Mouse (Mus musculus) ZHBTc4 (cell line): ENCODE results near the gene Gm20388.
A peak's percentile ranks its signal among the peaks of the same experiment; 100 is the strongest.
"Not testable (repeated sequence)": the region's sequence is repeated elsewhere in the genome, so short reads cannot be mapped to it uniquely, and the experiment has no call there.

Experiments
- DNase-seq: peaks from one replicate; pipeline ENCODE4 v3.0.0-alpha.2; 2011; ENCODE audit warnings: low read depth, low spot score

Gene Gm20388

DNA sequence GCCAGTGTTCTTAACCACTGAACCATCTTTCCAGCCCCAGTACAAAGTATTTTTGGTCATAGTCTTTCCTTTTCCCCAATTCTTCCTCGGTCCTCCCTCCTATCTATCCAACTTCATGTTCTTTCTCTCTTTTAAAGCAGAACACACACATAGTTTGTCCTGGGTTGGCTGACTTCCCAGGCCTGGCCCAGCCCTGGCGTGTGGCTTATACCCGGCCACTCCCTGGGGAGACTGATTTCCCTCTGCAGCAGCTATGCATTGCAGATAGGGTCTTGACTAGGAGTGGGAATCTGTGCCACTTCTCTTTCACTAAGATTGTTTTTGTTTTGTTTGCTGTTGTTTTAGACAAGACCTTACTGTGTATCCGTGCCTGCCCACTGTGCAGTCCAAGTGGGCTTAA lies 3160.5 kb downstream of the Gm20388 start:
- no peak for DNase-seq

DNA sequence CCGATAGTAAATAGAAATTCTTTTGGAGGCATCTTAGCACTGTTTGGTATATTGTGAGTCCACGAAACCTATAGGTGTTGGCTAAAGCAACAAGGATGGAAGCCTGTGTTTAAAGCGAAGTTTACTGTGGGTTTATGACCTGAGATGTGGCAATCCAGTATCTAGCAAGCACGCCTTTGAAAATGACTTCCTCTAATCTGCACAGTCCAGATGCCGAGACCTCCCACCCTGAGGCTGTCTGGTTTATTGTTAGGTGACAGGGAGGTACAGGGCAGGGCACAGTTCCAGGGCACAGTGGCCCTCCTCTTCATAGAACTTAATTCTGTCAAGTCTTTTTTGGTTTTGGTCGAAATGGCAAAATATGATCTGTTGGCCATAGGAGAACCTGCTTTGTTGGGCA lies 3166.6 kb downstream of the Gm20388 start:
- DNase-seq, result no peak

DNA sequence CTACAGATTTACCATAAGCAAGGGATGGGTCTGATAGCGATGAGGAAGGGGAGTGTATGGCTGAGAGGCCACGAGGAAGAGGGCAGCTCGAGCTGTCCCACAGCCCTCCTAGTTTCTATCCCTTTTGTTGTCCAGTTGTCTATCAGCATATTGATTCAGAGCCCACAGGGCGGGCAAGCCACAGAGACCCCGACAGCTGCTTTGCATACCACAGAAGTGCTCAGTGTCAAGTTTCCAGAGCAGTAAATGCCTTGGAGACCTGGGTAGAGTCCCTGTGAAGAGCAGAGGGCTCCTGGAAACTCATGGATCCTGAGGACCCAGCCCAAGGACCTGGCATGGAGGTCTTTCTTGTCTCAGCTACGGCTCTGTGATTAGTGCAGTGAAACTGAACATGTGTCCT lies 3172.4 kb downstream of the Gm20388 start:
- no peak for DNase-seq

DNA sequence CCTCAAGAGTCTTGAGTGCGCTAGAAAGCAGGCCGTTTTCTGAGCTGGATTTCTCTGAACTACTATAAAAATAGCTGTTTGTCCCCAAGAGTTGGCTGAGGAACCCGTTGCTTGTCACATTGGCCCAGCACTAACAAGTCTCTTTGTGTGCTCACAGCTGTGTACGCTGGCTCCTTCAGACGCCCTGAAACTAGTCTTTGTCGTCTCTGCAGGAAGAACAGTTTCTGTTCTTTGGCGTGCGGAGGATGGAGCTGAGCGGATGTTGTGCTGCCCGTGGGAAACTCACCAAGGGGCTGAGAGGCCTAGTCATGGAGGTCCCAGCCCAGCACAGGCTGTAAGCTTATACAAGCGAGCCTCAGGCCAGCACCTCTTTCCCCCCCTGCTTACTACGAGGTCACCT lies 3173.0 kb downstream of the Gm20388 start:
- no peak for DNase-seq

DNA sequence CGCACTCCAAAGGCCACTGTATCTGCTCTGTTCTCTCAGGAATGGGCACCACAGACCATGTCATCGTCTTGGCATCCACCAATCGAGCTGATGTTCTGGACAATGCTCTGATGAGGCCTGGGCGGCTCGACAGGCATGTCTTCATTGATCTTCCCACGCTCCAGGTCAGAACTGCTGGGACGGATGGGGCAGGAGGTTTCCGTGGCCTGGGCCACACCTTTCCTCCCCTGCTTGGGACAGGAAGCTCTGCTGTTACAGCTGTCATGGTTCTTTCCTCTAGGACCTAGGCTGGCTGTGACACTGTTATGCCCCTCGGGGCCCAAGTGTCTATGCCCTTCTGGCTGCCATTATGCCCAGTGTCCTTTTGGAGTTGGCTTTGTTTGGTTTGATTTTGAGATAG lies 3176.6 kb downstream of the Gm20388 start:
- no peak for DNase-seq

- no peak for DNase-seq
These were observed 3186.6 kb downstream of the Gm20388 start for GRCm38 (mm10) chr8:123097216-123097615.

- DNase-seq, result peak; percentile 23
These were observed 3187.3 kb downstream of the Gm20388 start for GRCm38 (mm10) chr8:123097786-123098584.

GRCm38 (mm10) chr8:123100288-123100687 lies 3189.6 kb downstream of the Gm20388 start:
- peak; percentile 74 for DNase-seq

DNA sequence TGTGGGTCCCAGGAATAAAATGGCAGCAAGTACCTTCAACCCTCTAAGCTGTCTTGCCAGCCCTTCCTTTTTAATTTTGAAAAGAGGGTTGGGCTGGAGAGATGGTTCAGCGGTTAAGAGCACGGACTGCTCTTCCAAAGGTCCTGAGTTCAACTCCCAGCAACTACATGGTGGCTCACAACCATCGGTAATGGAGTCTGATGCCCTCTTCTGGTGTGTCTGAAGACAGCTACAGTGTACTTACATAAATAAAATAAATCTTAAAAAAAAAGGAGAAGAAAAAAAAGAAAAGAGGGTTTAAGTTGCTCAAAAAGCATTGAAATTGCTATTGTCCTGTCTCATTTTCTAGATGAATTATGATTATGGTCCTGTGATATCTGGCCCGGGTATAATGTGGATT lies 3190.6 kb downstream of the Gm20388 start:
- no peak for DNase-seq

DNA sequence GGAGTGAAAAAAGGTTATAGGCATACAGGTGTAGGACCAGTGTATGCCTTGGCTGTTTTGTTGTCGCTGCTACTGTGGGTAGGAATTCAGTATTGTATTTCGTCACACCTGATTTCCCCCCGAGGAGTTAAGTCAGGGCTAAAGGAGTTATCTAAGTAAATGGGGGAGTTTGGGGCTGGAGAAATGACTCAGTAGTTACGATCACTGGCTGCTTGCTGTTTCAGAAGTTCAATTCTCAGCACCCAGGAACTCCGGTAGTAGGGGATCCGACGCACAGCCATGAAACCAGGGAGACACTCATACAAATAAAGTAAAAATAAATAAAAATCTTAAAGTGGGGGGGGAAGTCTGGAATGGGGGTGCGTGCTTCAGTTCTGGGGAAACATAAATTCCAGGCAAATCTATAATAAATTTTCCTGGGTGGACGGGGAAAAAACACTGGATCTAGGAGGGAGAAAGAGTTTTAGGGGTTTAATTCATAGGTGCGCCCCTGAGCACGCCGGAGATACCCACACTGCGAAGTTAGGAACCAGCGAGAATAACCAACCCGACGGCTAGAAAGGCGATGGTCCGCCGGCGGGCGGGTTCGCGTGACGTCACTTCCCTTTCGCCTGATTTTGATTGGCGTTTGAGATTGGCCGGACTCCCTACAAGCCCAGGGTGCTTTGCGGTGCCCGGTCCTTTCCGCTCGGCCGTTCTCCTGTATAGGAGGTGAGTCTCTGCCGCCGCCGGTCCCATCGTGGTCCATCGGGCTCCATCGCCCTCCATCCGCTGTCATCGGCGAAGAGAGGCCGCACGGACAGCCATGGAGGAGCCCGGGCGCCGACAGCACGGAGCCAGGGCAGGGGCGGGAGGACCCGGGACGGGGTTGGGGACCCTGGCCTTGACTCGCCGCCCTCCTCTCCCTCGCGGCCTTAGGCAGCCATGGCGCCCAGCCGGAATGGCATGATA lies 3191.4 kb downstream of the Gm20388 start, which contains the start of gene Rpl13:
Gene Rpl13 (plus strand): TSS at position 616 of the 951 bp plus-strand sequence.
- DNase-seq, result peak; percentile 96

GRCm38 (mm10) chr8:123102855-123103254 lies 3192.2 kb downstream of the Gm20388 start:
- not testable (repeated sequence) for DNase-seq

DNA sequence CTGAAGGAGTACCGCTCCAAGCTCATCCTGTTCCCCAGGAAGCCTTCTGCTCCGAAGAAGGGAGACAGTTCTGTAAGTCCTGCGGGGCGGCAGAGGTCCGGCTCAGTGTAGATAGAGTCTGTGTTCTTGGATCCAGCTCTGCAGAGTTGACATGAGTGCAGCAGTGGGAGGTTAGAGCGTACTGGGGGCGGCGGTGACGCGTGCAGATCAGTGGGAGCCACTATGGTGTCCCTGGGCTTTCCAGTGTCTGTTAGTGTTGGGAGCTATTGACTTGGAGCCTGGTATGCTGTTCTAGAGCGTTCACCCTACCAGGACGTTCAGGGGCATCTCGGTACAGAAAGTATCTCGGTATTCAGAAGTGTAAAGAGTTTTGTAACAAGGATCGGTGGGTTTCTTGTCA lies 3192.6 kb downstream of the Gm20388 start:
- peak; percentile 41 for DNase-seq

GRCm38 (mm10) chr8:123104046-123104767 lies 3193.6 kb downstream of the Gm20388 start:
- DNase-seq, result peak; percentile 57

DNA sequence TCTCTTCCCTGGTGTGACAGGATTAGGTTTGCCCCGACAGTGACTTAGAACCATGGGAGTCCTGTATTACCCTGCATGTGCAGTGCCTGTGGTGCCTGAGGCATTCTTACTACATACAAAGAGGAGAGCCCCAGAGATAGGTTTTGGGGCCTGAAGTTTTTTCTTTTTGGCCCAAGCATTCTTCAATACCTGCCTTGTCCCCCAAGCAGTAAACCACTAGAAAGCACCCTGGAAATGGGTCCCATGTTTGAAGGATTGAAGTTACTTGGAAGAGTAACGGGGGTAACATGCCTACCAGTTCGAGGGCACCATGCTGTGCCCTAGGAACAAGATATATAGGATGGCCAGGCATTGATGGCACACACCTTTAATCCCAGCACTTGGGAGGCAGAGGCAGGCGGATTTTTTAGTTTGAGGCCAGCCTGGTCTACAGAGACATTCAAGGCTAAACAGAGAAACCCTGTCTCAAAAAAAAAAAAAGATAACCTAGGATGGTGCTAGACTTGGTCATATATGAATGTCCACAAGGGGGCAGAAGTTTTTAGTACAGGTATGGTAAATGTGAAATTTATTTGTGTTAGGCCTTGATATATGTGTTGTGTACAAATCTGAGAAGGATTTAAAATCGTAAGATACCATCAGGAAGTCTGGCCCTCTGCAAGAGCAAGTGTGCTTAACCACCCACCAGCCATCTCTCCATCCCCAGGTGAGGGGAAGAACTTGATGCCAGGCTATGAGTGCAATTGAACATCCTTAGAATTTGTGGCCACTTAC lies 3195.1 kb downstream of the Gm20388 start:
- peak; percentile 82 for DNase-seq

- peak; percentile 52 for DNase-seq
These were observed 3195.9 kb downstream of the Gm20388 start for GRCm38 (mm10) chr8:123106531-123106930.

DNA sequence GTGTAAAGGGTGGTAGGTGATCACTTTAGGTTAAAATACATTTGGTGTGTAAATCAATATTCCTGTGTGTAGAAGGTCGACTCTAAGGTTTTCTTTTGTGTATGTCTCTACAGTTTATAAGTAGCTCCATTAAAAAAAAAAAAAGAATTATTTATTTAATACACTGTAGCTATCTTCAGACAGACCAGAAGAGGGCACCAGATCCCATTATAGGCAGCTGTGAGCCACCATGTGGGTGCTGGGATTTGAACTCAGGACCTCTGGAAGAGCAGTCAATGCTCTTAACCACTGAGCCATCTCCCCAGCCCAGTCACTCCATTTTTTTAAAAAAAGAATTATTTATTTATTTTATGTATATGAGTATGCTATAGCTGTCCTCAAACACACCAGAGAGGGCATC lies 3197.4 kb downstream of the Gm20388 start:
- DNase-seq, result no peak

GRCm38 (mm10) chr8:123108953-123109352 lies 3198.3 kb downstream of the Gm20388 start:
- no peak for DNase-seq

DNA sequence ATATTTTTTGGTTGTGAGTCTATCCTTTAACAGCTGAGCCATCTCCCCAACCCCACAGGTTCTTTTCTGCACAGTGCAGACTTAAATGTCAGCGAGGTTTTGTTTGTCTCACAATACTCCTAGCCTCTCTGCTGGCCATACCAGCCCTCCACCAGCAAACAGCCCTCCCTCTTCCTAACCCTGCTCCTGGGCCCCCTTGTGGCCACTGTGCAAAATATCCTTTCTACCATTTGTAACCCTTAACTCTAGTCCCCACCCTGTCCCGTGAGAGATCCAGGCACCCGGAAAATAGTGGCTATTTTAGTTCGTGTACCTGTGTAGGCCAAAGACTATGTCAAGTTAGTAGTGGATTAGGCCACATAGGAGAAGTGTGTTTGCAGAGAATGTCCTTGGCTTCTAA lies 3200.0 kb downstream of the Gm20388 start:
- DNase-seq, result peak; percentile 90

GRCm38 (mm10) chr8:123112892-123113291 lies 3202.3 kb downstream of the Gm20388 start:
- no peak for DNase-seq

DNA sequence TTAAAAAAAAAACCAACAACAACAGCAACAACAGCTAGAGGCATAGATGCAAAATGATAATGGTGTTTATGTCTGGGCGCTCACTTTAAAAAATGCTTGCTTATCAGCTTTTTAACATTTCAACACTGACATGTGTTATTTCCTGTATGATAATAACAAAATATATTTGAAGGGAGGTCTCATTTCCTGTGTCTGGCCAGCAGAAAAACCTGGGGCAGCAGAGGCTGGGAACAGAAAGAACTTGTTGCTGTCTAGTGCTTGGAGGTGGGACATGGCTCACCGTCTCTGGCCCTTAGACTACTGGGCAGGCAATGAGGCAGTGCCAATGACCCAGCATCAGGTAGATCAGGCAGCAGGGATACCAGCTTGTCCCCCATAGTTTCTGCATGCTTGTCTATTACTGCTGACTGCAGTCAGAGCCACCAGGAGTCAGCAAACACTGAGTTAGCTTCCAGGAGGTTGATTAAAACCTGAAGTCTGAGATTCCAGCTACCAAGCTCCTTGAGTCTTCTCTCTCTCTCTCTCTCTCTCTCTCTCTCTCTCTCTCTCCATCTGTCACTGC lies 3203.3 kb downstream of the Gm20388 start:
- no peak for DNase-seq

DNA sequence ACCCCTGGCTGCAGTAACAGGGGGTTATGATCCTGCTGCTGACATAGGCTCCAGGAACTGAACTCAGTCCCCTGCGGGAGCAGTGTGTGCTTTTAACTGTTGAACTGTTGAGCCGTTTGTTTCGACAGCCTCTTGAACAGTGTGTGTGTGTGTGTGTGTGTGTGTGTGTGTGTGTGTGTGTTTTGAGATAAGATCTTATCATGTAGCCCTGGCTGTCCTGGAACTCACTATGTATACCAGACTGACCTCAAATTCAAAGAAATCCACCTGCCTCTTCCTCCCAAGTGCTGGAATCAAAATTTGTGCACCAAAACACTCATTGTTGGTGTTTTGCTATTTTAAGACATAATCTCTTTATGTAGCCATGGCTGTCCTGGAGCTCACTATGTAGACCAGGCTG lies 3204.0 kb downstream of the Gm20388 start:
- no peak for DNase-seq
